Mouse (Mus musculus): ENCODE results near the gene Pgpep1l.
A peak's percentile ranks its signal among the peaks of the same experiment; 100 is the strongest.

Gene Pgpep1l

DNA sequence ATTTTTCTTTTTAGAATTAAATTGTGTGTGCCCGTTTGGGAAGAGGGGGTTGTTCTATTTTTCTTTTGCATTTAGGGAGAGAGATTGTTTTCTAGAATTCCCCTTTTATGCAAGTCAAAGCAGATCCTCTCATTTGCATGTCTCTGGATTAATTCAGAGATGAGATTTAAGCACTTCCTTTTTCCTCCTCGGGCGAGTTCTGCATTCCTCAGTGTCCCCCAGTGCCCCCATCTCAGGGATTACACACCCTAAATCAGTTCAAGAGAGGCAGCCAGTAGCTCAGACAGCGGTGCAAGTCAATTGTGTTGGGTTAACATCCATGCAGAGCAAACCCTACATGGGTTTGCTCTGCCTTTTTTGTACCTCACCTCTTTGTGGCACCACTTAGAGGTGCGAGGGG, 50.2 kb downstream of the Pgpep1l start:
- DNase-seq (ENCODE audit: low spot score) = no peak

DNA sequence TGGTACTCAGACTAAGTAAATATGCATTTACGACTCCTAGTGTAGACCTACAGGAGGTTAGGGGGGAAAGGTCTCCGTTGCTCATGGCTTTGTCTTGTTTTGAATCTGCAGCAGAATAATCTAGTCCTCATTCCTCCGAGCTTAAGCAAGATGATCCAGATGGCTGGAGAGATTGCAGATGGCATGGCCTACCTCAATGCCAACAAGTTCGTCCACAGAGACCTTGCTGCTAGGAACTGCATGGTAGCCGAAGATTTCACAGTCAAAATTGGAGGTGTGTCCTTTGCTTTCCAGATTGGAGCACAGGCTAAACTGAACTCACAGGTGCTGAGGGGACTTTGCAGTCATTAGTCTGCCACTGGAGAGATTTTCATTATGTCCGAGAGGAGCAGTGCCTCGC, 52.1 kb downstream of the Pgpep1l start:
- DNase-seq (ENCODE audit: low spot score) = peak; percentile 31

DNA sequence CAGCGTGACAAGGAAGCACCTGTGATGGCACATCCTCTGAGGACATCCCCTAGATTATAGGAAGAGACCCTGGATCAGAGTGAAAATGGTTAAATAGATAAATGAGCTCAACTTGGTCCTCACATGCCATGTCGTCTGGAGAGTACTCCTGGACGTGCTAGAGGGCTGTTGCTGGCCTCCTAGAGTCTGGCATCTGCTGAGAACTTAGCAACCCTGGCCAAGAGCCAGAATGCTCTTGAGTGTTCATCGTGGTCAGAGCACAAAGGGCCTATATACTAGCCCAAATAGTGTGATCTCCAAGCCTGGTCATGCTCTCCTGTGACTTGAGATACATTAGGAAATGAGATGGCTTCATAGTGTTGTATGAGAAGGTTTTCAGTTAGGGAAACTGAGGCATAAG, 53.6 kb downstream of the Pgpep1l start:
- DNase-seq (ENCODE audit: low spot score) = no peak

- no peak for DNase-seq (ENCODE audit: low spot score)
These were observed 55.0 kb downstream of the Pgpep1l start for GRCm38 (mm10) chr7:68209039-68209438.

DNA sequence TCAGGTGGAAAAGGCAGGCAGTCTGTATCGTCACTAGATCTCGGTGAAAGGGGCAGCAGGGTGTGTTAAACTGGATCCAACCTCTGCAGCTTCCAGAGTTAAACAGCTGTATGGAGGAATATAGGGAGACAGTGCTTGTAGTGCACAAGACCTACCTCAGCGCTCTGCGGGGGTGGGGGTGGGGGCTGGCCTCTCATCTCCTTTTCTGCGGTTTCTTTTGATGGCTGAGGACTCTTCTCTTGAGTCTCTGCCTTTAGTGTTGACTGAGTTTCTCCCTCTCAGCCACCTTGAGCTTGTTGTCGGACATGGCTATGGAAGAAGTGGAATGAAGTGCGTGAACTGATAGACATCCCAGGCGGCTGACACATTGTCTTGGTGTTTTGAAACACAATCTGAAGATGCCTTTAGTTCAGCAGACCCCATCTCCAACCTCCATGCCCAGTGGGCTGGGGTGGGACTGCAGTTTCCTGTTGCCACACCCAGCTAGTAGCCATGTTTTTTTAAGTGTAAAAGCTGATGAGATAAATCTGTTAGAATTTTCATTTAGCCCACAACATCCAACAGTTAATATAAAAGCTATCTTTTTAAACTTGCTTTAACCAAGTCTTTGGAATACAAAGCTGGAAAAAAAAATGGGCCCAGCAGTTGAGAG, 58.1 kb downstream of the Pgpep1l start:
- no peak for DNase-seq (ENCODE audit: low spot score)

- DNase-seq (ENCODE audit: low spot score) = no peak
These were observed 64.4 kb downstream of the Pgpep1l start for GRCm38 (mm10) chr7:68199609-68200008.

- DNase-seq (ENCODE audit: low spot score) = no peak
These were observed 69.9 kb downstream of the Pgpep1l start for GRCm38 (mm10) chr7:68193958-68194695.

DNA sequence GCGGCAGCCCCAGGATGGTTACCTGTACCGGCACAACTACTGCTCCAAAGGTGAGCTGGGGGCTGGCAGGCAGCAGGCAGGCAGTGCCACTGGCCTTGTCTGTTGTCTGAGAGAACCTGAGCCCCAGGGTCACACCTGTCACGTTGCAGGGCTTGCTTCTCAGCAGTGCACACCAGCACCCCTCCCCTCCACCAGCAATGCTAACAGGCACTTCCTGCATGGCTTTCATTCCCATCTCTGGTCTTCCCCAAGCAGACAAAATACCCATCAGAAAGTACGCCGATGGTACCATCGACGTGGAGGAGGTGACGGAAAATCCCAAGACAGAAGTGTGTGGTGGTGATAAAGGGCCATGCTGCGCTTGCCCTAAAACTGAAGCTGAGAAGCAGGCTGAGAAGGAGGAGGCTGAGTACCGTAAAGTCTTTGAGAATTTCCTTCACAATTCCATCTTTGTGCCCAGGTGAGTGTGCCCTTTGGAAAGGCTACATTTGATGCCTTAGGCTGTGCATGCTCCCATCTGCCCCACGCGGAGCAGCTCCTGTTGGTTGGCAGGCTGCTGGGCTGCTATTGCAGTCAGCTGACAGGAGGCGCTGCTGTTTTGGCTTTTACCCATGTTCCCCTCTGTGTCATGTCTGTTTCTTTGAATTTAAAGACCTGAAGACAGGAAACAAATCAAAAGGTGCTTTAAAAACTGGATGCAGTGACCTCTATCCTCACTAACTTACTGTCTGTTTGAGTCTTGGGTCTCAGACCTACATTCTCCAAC, 74.2 kb downstream of the Pgpep1l start:
- no peak for DNase-seq (ENCODE audit: low spot score)

DNA sequence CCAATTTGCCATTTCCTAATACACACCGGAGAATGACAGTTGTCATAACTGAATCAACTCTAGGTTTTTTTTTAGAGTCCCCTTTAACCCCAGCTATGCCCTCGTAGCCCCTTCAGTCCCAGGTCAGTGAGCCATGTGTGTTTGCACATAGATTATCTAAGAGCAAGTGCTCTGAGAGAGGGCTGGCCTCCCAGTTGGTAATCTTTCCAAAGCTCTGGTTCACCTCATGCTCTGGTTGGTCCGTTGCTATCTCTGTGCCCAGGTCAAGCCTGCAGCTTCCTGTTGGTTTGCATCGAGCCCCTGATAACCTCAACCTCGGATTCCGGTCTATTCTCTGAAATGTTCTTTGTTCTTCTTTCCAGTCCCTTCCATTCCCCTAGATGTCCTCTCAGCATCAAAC, 74.8 kb downstream of the Pgpep1l start:
- no peak for DNase-seq (ENCODE audit: low spot score)

Measured in yolk sac, embryonic 10.5 days (tissue).